Mouse (Mus musculus) kidney, adult 2 months (tissue): ENCODE data around the gene Znrf1. TPM values are rescaled to one million over a fixed set of nuclear protein-coding genes. Genes with fewer than 3 reads are reported as not detected.
A peak's percentile ranks its signal among the peaks of the same experiment; 100 is the strongest.

Experiments used
- DNase-seq: peaks from one replicate; pipeline ENCODE4 v3.0.0; 2021
- H3K27ac ChIP-seq: fragments of 200-500 bp; 2 replicates; pipeline ENCODE4 v1.5.1; 2012; ENCODE audit warnings: low read depth, low read length, control low read depth, inconsistent platforms; ENCODE audit not compliant: insufficient read depth
- H3K27me3 ChIP-seq: fragments of 200-500 bp; replicated peaks from 2 replicates; pipeline ENCODE4 v1.6.1; 2012; ENCODE audit warnings: mild to moderate bottlenecking, moderate library complexity, low read length, inconsistent platforms; ENCODE audit not compliant: control insufficient read depth, insufficient read depth
- H3K36me3 ChIP-seq: fragments of 200-500 bp; 2 replicates; pipeline ENCODE4 v1.6.1; 2012; ENCODE audit warnings: mild to moderate bottlenecking, moderate library complexity, low read length, inconsistent platforms; ENCODE audit not compliant: control insufficient read depth, insufficient read depth
- H3K4me1 ChIP-seq: fragments of 200-500 bp; 2 replicates; pipeline ENCODE4 v1.6.1; 2011; ENCODE audit warnings: low read length; ENCODE audit not compliant: control insufficient read depth, insufficient read depth
- H3K4me3 ChIP-seq: fragments of 200-500 bp; 2 replicates; pipeline ENCODE4 v1.5.1; 2011; ENCODE audit warnings: mild to moderate bottlenecking, low read depth, low read length, control low read depth; ENCODE audit not compliant: insufficient read depth
- CTCF ChIP-seq: fragments of 200-500 bp; conservative IDR thresholded peaks from 2 replicates; pipeline ENCODE4 v1.5.1; 2011; ENCODE audit warnings: low read depth, mild to moderate bottlenecking, control low read depth, low read length, moderate library complexity, mixed read lengths; ENCODE audit not compliant: insufficient read depth, insufficient read length
- POLR2A ChIP-seq: fragments of 200-500 bp; IDR thresholded peaks from one replicate; pipeline ENCODE4 v1.6.1; 2011; ENCODE audit warnings: low read depth, low read length, control low read depth
- WGBS: fragments of 180-500 bp; shearing (Covaris S2); methylation state at CpG from one replicate; pipeline ENCODE4 v1.1.7; 2018; 5-methylcytosine and 5-hydroxymethylcytosine counted together
- polyA plus RNA-seq: library from polyadenylated mRNA; depleted of rRNA; stranded (reverse); fragments of >200 nt; gene quantifications from 2 replicates; pipeline ENCODE4 v1.2.3, GENCODE M21; 2012

The Znrf1 gene
- polyA plus RNA-seq, 1 experiment = 39.7 TPM

- no peaks in the 10 kb centered on the region for H3K36me3 ChIP-seq
- no peaks in the 10 kb centered on the region; the same call in 1 of the 2 replicates for H3K4me1 ChIP-seq
- no peak for DNase-seq
- H3K4me3 ChIP-seq = no peak overlapping the region
- no peaks in the 10 kb centered on the region for H3K27me3 ChIP-seq
- no peak for TF ChIP-seq CTCF
- no peak for TF ChIP-seq POLR2A
- 79% methylated on average over 9 of the region's 9 CpGs for WGBS
- H3K27ac ChIP-seq = no peak overlapping the region
Observed at GRCm38 (mm10) chr8:111543712-111544380, 7.9 kb downstream of the Znrf1 start.

GRCm38 (mm10) chr8:111545406-111546156, 9.7 kb downstream of the Znrf1 start:
- Histone ChIP-seq H3K27ac (no peak overlapping the region), H3K4me3 (no peak overlapping the region), H3K27me3 (no peaks in the 10 kb centered on the region), H3K36me3 (no peaks in the 10 kb centered on the region), H3K4me1 (peaks cover 3% of the 10 kb centered on the region; the same call in 1 of the 2 replicates)
- TF ChIP-seq CTCF (no peak), POLR2A (no peak)
- DNase-seq = no peak
- 80% methylated on average over 8 of the region's 8 CpGs for WGBS

- Histone ChIP-seq H3K4me1 (peaks cover 3% of the 10 kb centered on the region; the same call in 1 of the 2 replicates), H3K27ac (no peak overlapping the region), H3K36me3 (no peaks in the 10 kb centered on the region), H3K27me3 (no peaks in the 10 kb centered on the region), H3K4me3 (no peak overlapping the region)
- DNase-seq = no peak
- TF ChIP-seq POLR2A = no peak
- 91% methylated on average over 3 of the region's 3 CpGs for WGBS
Observed at GRCm38 (mm10) chr8:111547144-111547543, 11.2 kb downstream of the Znrf1 start.

GRCm38 (mm10) chr8:111548201-111548600, 12.3 kb downstream of the Znrf1 start:
- Histone ChIP-seq H3K4me3 (no peak overlapping the region), H3K4me1 (peaks cover 3% of the 10 kb centered on the region; the same call in 1 of the 2 replicates), H3K36me3 (no peaks in the 10 kb centered on the region), H3K27ac (no peak overlapping the region), H3K27me3 (no peaks in the 10 kb centered on the region)
- WGBS = 87% methylated on average over 6 of the region's 6 CpGs
- no peak for TF ChIP-seq POLR2A
- TF ChIP-seq CTCF = no peak
- no peak for DNase-seq

- peak; percentile 55 for DNase-seq
- Histone ChIP-seq H3K27ac (peak overlapping the region; percentile 63), H3K4me1 (peaks cover 3% of the 10 kb centered on the region; the same call in 1 of the 2 replicates), H3K27me3 (no peaks in the 10 kb centered on the region), H3K4me3 (no peak overlapping the region), H3K36me3 (no peaks in the 10 kb centered on the region)
- no peak for TF ChIP-seq CTCF
- 50% methylated on average over 9 of the region's 9 CpGs for whole genome bisulfite sequencing
Observed at GRCm38 (mm10) chr8:111550002-111550870, 14.3 kb downstream of the Znrf1 start.

GRCm38 (mm10) chr8:111551511-111552130, 15.7 kb downstream of the Znrf1 start:
- DNase-seq = no peak
- Histone ChIP-seq H3K36me3 (no peaks in the 10 kb centered on the region), H3K4me3 (no peak overlapping the region), H3K4me1 (peaks cover 3% of the 10 kb centered on the region; the same call in 1 of the 2 replicates), H3K27me3 (no peaks in the 10 kb centered on the region), H3K27ac (no peak overlapping the region)
- TF ChIP-seq CTCF (no peak), POLR2A (no peak)
- 70% methylated on average over 8 of the region's 8 CpGs for WGBS
